Mouse (Mus musculus) liver, embryonic 14.5 days (tissue): ENCODE results near the gene Nme8. TPM values are rescaled to one million over a fixed set of nuclear protein-coding genes. Genes with fewer than 3 reads are reported as not detected.

ENCODE experiments used
- ATAC-seq: fragments of 200-750 bp; cut with Nextera tagmentation; 2 replicates; pipeline ENCODE4 v1.8.0; 2017; ENCODE audit warnings: moderate number of reproducible peaks, mild to moderate bottlenecking, moderate library complexity; ENCODE audit not compliant: insufficient read depth
- DNase-seq, 3 experiments: peaks; one replicate each; pipeline ENCODE4 v3.0.0-alpha.2; 2012 to 2013; ENCODE audit warnings: low read depth in 3 of 3, low spot score in 3 of 3
- H3K27ac ChIP-seq: fragments of 300-500 bp; sonication (generic); 2 replicates; pipeline ENCODE4 v1.5.1; 2014; ENCODE audit warnings: moderate library complexity, mild to moderate bottlenecking, control low read depth, inconsistent platforms
- H3K27me3 ChIP-seq: fragments of 300-500 bp; sonication (generic); 2 replicates; pipeline ENCODE4 v1.6.1; 2014; ENCODE audit warnings: mild to moderate bottlenecking, low read length, moderate library complexity; ENCODE audit not compliant: control insufficient read depth, insufficient read depth
- H3K36me3 ChIP-seq: fragments of 300-500 bp; sonication (generic); replicated peaks from 2 replicates; pipeline ENCODE4 v1.6.1; 2014; ENCODE audit warnings: low read depth; ENCODE audit not compliant: control insufficient read depth, insufficient read depth
- H3K4me1 ChIP-seq, 2 experiments: fragments of 200-500 bp in 1 of 2; fragments of 300-500 bp in 1 of 2; sonication (generic) in 1 of 2; replicated peaks; 2 replicates each; pipeline ENCODE4 v1.6.1; 2012 to 2014; ENCODE audit warnings: antibody characterized with exemption in 1 of 2, inconsistent platforms in 1 of 2, low read length in 1 of 2; ENCODE audit not compliant: control insufficient read depth in 2 of 2, insufficient read depth in 2 of 2
- H3K4me2 ChIP-seq: fragments of 300-500 bp; sonication (generic); 2 replicates; pipeline ENCODE4 v1.6.1; 2014; ENCODE audit warnings: low read depth, mild to moderate bottlenecking, control low read depth, moderate library complexity
- H3K4me3 ChIP-seq, 2 experiments: fragments of 200-500 bp in 1 of 2; fragments of 300-500 bp in 1 of 2; sonication (generic) in 1 of 2; 2 replicates each; pipeline ENCODE4 v1.5.1; 2012 to 2014; ENCODE audit warnings: low read depth in 2 of 2, low read length in 2 of 2, mild to moderate bottlenecking in 2 of 2, control low read depth in 1 of 2, inconsistent platforms in 1 of 2, moderate library complexity in 1 of 2; ENCODE audit not compliant: insufficient read depth in 1 of 2
- H3K9ac ChIP-seq: fragments of 300-500 bp; sonication (generic); replicated peaks from 2 replicates; pipeline ENCODE4 v1.6.1; 2014; ENCODE audit warnings: mild to moderate bottlenecking, control low read depth, moderate library complexity
- H3K9me3 ChIP-seq: fragments of 300-500 bp; sonication (generic); 2 replicates; pipeline ENCODE4 v1.6.1; 2016; ENCODE audit warnings: low read length, mixed read lengths; ENCODE audit not compliant: control insufficient read depth
- CTCF ChIP-seq: IDR thresholded peaks from 2 replicates; pipeline ENCODE4 v1.5.1; 2016; ENCODE audit warnings: antibody characterized with exemption, low read depth, control low read depth
- EP300 ChIP-seq: IDR thresholded peaks from 2 replicates; pipeline ENCODE4 v1.6.1; 2016; ENCODE audit warnings: antibody characterized with exemption, low read depth
- WGBS: fragments of 180-500 bp; shearing (Covaris S2); extraction: QIAGEN DNeasy Blood & Tissue Kit; methylation state at CpG from one replicate; pipeline ENCODE4 v1.1.7; 2014; ENCODE audit not compliant: insufficient replicate concordance; 5-methylcytosine and 5-hydroxymethylcytosine counted together
- polyA plus RNA-seq, 2 experiments: library from polyadenylated mRNA; depleted of rRNA in 1 of 2; stranded (reverse) in 1 of 2; unstranded in 1 of 2; fragments of >200 nt; fragmentation: Nextera tagmentation in 1 of 2; extraction: Ambion mirVana in 1 of 2; gene quantifications; 2 replicates each; pipeline versions ENCODE4 v1.2.1 to v1.2.3; 2012 to 2014

The Nme8 gene
- polyA plus RNA-seq, 2 experiments: not detected

GRCm38 (mm10) chr13:19612963-19613362 is 84.6 kb downstream of the Nme8 start:
- Histone ChIP-seq H3K36me3 (no peaks in the 10 kb centered on the region), H3K4me2 (no peak overlapping the region), H3K27me3 (no peaks in the 10 kb centered on the region), H3K4me1 (peaks cover 2 to 4% of the 10 kb centered on the region in 2 experiments; a peak in 3 of 4 replicates), H3K9me3 (no peaks in the 10 kb centered on the region), H3K9ac (no peak overlapping the region), H3K27ac (no peak overlapping the region), H3K4me3 (no peak overlapping the region)
- TF ChIP-seq CTCF (no peak), EP300 (no peak)
- DNase-seq: no peak
- ATAC-seq: no peak
- WGBS: 77% methylated on average over 3 of the region's 3 CpGs

- 69% methylated on average over 1 of the region's 1 CpGs for WGBS
- H3K4me1 ChIP-seq: peaks cover 2 to 3% of the 10 kb centered on the region in 2 experiments; a peak in 1 of 4 replicates
- no peak overlapping the region for H3K4me3 ChIP-seq
- H3K4me2 ChIP-seq: no peak overlapping the region
- H3K36me3 ChIP-seq: no peaks in the 10 kb centered on the region
- DNase-seq (no peak), ATAC-seq (no peak)
- TF ChIP-seq EP300: no peak
- TF ChIP-seq CTCF: no peak
- no peaks in the 10 kb centered on the region for H3K9me3 ChIP-seq
- no peaks in the 10 kb centered on the region for H3K27me3 ChIP-seq
- no peak overlapping the region for H3K9ac ChIP-seq
- H3K27ac ChIP-seq: no peak overlapping the region
These were observed 85.2 kb downstream of the Nme8 start for GRCm38 (mm10) chr13:19612348-19612747.

DNA sequence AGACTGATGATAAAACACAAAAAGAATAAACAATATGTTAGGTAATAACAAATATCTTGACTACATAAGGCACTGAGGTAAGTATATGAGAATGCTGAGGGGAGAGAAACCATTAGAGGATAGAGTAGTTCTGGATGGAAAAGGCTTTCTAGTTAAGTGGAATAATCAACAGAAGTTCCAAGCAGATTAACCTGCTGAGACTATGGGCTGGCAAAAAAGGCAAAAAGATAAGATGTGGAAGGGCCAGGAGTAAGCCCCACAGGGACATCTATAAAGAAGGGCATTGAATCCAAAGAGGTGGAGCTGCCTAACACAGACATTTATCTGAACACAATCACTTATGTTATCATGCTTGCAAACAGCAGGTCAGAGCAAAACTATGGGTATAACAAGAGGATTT is 89.5 kb downstream of the Nme8 start:
- H3K9me3 ChIP-seq: no peaks in the 10 kb centered on the region
- TF ChIP-seq EP300 (peak; percentile 38), CTCF (no peak)
- no peaks in the 10 kb centered on the region for H3K27me3 ChIP-seq
- no peak overlapping the region for H3K4me2 ChIP-seq
- H3K27ac ChIP-seq: no peak overlapping the region
- H3K9ac ChIP-seq: no peak overlapping the region
- no peaks in the 10 kb centered on the region for H3K36me3 ChIP-seq
- no peak for DNase-seq
- no peak overlapping the region for H3K4me3 ChIP-seq
- H3K4me1 ChIP-seq: peaks cover 2 to 4% of the 10 kb centered on the region in 2 experiments; a peak in 2 of 4 replicates
- ATAC-seq: peak; percentile 59; the same call in 1 of the 2 replicates

DNA sequence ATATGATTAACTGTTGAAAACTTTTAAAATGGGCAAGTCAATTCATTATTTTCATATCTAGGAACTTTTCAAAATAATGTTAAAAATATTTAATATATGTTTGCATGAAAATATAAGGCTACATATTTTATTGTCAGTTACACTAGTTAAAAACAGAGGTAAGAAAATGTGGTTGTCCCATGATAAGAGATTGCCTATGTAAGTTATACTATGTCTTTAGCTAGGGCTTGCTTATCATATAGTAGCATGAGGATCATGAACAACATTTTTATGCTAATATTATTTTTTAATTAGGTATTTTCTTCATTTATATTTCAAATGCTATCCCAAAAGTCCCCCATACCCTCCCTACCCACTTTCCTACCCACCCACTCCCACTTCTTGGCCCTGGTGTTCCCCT is 92.7 kb downstream of the Nme8 start:
- 0 out of 2 replicates have a peak, but pooled peaks have one; percentile 64 for ATAC-seq

GRCm38 (mm10) chr13:19603719-19604118 is 93.9 kb downstream of the Nme8 start:
- no peak overlapping the region for H3K4me2 ChIP-seq
- ATAC-seq (no peak; the same call in 1 of the 2 replicates), DNase-seq (no peak)
- H3K9me3 ChIP-seq: no peaks in the 10 kb centered on the region
- peaks cover 2 to 4% of the 10 kb centered on the region in 2 experiments; a peak in 2 of 4 replicates for H3K4me1 ChIP-seq
- no peak overlapping the region for H3K4me3 ChIP-seq
- no peak overlapping the region for H3K9ac ChIP-seq
- no peak overlapping the region for H3K27ac ChIP-seq
- TF ChIP-seq EP300 (no peak), CTCF (no peak)
- WGBS: 57% methylated on average over 1 of the region's 1 CpGs
- no peaks in the 10 kb centered on the region for H3K27me3 ChIP-seq
- H3K36me3 ChIP-seq: no peaks in the 10 kb centered on the region

More for the DNA sequence above, 92.7 kb downstream of the Nme8 start:
- H3K4me3 ChIP-seq: no peak overlapping the region
- H3K4me2 ChIP-seq: no peak overlapping the region
- no peak; the same call in 1 of the 2 replicates for TF ChIP-seq EP300
- TF ChIP-seq CTCF: no peak
- H3K4me1 ChIP-seq: peaks cover 2 to 4% of the 10 kb centered on the region in 2 experiments; a peak in 2 of 4 replicates
- H3K9me3 ChIP-seq: no peaks in the 10 kb centered on the region
- H3K27ac ChIP-seq: no peak overlapping the region
- no peaks in the 10 kb centered on the region for H3K36me3 ChIP-seq
- no peak for DNase-seq
- no peak overlapping the region for H3K9ac ChIP-seq
- no peaks in the 10 kb centered on the region for H3K27me3 ChIP-seq
